Mouse (Mus musculus) left cerebral cortex, postnatal 4 days (tissue): ENCODE results near the gene Dolk. TPM values are rescaled to one million over a fixed set of nuclear protein-coding genes. Genes with fewer than 3 reads are reported as not detected.

Experiments
- DNase-seq: peaks from one replicate; pipeline ENCODE4 v3.0.0-alpha.2; 2022
- intact Hi-C: fragments of 180-260 bp; cut with DNase I; formaldehyde crosslinking; loops from one replicate; pipeline ENCODE4 v1.15.1; 2025
- total RNA-seq, 2 experiments: library from RNA; stranded (reverse); gene quantifications; 2 replicates each; pipeline ENCODE4 v1.2.3; 2021

The Dolk gene
- total RNA-seq, 2 experiments from 2014 or later = 18.7 to 21.6 TPM

DNA sequence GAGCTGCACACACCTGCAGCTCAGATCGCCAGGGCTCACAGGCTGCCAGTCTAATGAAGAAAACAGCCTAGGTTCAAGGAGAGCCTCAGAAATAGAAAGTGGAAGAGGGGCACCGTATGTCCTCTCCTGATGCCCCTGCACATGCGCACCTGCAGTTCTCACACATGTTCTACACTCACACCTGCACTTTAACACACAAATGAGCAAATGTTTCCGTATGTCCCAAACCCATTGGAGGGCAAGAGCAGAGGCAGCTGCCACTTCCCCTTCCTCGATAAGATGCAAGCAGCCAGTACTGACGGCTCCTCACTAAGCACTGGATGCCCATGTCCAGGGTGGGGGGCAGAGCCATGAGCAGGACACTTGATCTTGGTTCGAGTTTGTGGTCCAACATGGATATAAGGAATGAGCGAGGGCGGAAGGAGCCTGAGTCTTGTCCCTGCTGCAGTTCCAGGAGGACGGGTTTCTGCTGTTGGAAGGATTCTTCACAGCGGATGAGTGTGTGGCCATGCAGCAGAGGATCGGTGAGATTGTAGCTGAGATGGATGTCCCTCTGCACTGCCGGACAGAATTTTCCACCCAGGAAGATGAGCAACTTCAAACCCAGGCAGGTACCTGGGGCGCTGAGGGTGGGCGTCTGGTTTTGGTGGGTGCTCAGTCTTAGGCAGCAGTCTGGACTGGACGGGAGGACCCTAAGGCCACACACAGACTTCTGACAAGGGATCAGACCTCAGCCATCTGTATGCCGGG lies 16.7 kb downstream of the Dolk start:
- DNase-seq = no peak
- intact Hi-C loops = no loop called here

DNA sequence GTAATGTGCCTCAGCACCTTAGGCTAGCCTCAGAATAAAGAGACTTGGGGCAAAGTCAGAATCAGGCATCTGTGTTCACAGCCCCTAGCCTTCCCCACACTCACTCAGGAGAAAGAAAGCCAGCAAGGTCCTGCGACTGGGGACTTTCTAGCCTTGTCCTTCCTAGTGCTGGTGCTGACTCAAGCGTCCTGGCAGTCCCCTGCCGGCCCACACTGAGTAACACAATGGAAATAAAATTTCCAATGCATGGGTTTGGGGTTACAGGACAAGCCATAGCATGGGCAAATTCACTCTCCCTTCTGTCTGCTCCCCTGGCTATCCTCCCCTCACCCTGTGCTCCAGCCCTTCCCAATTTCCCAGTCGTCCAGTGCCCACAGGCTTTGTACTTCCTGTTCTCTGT lies 17.8 kb downstream of the Dolk start:
- intact Hi-C loops = no loop called here
- DNase-seq = no peak

DNA sequence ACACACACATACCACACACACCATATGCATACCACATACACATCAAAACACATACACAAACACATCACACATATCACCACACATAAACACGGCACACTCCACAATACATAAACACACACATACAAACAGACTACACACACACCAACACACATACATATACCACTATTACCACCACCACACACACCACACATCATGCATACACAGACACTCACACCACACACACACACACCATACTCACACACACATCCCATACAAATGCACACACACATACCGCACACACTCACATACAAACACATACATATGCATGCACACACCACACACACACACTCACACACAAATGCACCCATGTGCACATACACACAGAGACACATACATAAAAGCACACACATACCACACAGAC lies 18.7 kb downstream of the Dolk start:
- intact Hi-C loops = no loop called here
- DNase-seq = no peak

DNA sequence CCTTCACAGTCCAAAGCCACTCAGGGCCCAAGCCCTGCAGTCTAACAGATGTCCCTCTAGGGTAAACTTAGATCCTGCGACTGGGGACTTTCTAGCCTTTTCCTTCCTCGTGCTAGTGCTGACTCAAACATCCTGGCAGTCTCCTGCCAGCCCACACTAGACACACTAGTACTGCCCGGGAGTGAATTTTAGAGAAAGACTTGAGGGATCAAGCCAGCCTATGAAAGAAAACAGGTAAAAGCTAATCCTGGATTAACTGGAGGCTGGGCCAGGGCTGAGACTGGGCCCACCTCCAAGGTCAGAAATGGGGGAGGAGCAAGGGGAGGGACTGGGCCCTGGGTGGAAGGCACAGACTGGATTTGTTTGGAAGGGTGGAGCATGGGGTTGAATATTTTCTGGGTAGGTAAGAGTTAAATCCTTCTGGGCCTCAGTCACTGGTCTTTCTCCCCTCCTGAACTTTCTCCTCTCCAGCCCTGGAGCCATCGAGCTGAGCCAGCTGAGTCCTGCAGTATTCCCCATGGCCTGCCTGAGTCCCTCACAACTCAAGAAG lies 19.7 kb downstream of the Dolk start:
- intact Hi-C loops = no loop called here
- DNase-seq = peak; percentile 69

DNA sequence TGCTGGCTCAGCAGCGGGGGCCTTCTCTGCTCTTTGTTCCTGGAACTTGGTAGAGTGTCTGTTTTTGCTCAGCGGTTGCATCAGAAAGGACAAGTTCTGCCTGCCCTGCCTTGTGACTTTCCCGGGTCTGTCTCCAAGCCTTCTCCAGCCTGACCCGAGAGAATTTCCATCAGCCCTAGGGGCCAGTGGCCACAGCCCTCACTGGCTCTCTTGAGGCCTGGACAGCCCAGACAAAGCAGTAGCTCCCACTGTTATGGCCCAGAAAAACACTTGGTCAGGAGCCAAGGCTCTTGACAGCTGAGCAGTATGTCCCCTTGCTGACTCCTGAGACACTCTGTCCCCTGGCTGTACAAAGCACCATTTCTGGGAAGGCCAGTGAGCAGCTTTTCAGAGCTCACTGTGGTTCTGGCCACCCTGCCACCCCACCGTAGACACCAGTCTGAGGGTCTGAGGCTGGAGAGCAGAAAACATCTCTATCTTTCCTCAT lies 20.3 kb downstream of the Dolk start, which contains the start of gene Phyhd1:
Gene Phyhd1 (plus strand): TSS at position 437 of the 487 bp plus-strand sequence.
- peak; percentile 72 for DNase-seq
- intact Hi-C loops = no loop called here

DNA sequence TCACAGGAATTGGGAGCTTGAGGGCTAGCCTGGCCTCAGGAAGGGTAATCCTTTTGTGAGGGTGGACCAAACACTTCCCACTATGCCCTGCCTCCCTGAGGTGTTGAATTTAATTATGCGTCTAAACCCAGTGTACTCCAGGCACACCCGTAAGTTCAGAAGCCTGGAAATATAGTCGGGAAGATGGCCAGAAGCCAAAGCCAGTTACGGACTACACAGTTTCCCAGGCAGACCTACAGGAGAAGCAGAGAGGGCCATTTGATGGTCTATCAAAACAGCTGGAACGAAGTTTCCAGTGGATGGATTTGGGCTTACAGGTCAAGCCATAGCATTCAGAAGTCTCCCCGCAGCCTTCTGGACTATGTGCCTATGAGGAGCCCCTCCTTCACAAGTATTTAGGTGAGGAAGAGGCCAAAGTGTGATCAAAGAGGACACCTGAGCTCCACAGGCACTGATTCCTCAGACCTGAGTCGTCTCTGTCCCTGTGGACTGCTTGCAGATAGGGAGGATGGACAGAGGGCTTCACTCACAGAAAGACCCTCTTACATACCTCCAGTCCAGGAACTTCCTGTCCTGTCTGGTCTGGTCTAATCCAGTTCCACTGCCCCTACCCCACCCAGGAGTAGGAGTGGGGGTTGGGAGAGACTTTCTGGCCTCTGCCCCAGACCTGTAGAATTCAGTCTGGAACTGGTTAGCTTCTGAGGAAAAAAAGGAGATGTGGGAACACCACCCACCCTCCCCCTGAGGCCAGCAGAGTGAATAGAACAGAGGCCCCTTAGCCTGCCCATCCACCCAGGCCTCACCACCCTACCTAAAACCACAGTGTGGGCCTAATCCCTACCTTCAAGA lies 21.2 kb downstream of the Dolk start:
- no peak for DNase-seq
- intact Hi-C loops = no loop called here

DNA sequence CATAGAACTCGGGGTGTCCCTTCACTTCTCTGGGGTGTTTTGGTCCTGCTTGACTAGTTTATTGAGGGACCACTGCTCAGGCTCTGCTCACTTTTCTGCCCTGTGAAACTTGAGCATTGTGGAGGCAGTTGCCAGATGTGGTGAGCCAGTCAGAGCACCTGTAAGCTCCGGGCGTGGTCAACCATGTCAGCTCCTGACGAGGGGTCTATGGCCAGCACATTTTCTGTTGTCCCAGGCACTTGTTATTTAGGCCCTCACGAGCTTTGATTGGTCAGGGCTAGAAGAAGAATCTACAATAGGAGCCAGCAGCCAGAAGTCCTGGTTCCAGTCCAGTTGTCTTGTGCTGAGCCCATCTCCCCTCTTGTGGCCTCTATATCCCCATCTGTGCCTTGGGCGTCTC lies 22.3 kb downstream of the Dolk start:
- DNase-seq = no peak
- intact Hi-C loops = no loop called here

DNA sequence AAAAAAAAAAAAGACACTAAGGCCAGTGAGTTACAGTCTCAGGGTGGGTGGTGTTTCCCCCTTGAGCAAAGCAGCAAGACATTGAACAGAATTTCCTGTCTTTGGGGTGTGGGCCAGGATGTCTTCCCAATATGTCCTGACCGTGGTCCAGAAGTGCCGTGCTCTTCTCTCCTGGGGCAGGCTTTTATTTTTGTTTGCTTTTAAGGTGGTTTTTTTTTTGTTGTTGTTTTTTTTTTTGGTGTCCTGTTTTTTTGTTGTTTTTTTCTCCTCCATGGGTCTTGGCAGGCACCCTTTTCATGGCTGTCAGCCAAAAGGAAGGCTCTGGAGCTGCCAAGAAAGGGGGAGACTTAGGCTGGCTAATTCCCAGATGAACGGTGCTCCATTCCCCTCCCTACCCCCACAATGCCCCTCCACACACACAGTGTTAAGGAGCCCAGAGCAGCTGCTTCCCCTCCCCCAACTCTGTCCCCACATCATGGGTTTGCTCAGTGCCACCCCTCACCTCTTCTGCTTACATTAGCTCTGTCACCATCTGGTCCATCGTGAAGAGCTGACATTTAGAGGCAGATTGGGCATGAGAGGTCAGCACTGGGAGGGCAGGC lies 23.2 kb downstream of the Dolk start:
- intact Hi-C loops = no loop called here

DNA sequence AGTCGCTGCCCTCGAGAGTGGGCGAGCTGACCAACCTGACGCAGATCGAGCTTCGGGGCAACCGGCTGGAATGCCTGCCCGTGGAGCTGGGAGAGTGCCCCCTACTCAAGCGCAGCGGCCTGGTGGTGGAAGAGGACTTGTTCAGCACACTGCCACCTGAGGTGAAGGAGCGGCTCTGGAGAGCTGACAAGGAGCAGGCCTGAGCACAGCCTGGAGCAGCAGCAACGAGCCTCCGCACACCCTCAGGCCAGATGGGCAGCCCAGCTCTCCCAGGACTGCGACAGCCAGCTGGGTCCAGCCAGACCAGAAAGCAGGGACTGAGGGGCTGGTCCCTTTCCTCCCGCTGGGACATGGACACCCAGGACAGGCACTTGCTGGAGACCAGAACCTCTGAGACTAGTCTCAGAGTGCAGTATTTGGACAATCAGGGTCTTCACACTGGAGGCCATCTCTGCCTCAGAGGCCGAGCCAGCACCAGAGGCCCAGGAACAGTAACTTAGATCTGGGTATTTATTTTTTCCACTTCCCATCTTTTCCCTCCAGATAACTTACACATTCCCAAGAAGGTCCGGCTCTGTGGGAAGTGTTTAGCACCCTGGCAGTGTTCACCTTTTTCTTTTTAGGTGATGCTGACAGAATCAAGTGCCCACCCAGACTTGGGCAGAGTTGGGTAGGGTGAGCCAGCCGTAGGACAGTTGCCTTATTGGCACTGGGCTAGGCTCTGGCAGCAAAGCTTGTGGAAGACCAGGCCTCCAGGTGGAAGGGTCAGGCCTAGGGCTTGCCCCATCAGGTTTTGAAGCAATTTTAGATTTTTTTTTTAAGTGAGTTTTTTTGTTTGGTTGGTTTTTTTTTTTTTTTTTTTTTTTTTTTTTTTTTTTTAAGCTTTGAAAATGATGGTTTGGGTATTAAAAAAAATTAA lies 24.0 kb downstream of the Dolk start:
- intact Hi-C loops = no loop called here
- peak; percentile 64 for DNase-seq

More for the DNA sequence above, 23.2 kb downstream of the Dolk start:
- DNase-seq = peak; percentile 88

DNA sequence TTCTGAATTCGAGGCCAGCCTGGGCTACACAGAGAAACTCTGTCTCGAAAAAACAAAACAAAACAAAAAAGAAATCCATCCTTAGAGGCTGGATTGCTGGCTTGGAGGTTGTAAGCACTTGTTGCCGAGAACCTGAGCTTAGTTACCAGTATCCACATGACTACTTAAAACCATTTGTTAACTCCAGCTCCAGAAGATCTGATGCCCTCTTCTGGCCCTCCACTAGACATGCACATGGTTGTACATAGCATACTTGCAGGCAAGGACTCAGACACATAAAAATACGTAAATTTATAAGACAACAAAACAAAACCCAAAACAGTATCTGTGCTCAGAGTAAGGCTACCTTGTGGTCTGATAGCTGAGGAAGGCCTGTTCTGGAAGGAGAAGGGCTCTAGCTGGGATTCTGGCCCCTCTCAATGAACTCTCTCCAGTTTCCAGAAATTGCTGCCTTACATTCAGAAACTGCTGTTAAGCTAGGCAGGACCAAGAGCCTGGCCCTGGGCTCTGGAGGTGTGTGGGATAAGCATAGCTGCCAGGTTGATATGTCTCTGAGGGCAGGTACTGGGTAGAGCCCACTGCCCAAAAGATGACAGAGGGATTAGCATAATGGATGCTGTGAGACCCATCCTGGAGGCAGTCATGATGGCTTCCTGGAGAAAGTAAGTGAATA lies 24.9 kb downstream of the Dolk start:
- no peak for DNase-seq
- intact Hi-C loops = no loop called here

DNA sequence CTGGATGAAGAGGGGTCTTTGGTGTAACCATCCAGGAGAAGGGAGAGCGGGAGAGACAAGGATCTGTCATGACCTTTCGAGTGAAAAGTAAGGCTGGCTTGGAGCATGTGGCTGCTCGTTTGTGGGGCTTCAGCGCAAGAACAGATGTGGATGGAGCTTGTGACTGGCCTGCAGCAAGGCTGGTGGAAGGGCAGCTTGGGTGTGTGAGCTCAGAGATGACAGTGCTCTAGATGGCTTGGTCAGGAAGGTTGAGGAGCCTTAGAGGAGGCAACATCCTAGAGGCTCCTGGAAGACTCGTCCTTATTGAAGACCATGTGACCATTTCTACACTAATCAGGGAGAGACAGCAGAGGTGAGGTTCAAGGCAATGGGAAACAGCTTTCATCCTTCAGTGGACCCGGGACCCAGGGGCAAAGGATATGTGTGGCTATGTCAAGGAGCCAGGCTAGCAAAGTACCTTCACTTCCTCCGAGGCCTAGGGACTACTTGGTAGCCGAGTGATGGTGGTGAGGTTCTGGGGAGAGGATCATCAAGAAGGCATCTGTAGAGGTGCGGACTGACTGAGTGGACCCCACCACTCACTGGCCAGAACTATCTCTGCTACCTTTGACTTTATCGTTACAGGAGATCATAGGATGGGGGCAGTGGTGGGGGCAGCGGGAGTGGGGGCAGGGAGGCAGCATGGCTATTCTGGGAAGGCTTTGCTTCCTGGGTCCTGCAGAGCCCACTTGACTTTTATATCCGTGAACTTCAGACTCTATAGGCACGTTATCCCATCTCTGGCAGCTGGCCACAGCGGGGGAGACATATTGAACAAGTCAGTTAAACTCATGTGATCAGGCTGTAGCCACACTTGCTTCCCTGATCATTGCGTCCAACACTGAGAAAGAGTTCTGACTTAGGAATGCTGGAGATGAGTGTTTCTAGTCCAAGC lies 26.7 kb downstream of the Dolk start:
- intact Hi-C loops = no loop called here
- DNase-seq = peak; percentile 42

DNA sequence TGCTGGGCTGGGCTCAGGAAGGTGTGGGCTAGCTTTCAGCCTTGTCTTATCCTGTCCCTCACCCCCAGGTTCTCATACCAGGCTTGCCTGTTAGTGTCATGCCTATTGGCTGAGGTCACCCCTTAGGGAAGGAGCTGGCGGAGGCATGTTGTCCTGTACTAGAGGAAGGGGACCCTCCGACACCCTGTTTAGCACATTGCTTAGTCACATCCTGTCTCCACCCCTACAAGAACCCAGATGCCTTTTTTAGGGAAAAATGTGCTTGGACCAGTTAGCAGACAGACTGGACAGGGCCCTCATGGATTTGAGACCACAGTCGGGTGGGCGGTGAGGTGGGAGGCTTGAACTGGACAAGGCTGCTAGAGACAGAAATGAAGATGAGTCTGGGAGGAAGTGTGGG lies 27.5 kb downstream of the Dolk start:
- no peak for DNase-seq
- intact Hi-C loops = no loop called here

DNA sequence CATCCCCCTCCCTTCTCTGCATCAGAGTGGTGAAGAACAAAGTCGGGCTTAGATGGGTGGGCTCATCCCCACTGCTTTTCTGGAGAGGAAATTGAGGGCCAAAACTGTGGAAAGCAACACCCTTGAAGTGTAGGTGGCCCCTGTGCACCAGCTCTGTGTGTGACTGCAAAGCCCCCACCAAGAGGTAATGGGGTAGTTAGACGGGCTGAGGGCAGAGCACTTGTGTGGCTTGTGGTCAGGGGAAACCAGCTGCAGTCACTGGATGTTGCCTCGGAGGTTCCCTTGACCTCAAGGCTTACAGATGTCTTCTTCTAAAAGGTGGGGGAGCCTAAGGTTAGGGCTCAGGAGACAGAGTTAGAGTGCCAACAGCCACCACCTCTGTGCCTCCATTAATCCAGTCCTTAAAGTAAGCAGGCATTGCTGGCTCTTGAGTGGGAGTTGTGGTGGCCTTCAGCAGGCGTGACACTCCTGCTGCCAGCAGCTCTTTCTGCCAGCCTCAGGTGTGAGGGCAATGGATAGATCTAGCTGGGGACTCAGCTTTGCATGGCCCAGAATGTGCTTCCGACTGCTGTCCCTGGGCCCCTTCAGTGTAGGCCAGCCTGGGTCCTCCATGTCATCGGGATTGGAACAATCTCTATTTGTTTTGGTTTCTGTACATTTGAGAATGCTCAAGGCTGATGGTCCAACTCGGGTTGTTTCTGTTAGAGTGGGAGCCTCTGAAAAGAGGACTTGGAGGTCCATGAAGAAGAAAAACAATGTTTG lies 28.3 kb downstream of the Dolk start:
- intact Hi-C loops = no loop called here
- no peak for DNase-seq

DNA sequence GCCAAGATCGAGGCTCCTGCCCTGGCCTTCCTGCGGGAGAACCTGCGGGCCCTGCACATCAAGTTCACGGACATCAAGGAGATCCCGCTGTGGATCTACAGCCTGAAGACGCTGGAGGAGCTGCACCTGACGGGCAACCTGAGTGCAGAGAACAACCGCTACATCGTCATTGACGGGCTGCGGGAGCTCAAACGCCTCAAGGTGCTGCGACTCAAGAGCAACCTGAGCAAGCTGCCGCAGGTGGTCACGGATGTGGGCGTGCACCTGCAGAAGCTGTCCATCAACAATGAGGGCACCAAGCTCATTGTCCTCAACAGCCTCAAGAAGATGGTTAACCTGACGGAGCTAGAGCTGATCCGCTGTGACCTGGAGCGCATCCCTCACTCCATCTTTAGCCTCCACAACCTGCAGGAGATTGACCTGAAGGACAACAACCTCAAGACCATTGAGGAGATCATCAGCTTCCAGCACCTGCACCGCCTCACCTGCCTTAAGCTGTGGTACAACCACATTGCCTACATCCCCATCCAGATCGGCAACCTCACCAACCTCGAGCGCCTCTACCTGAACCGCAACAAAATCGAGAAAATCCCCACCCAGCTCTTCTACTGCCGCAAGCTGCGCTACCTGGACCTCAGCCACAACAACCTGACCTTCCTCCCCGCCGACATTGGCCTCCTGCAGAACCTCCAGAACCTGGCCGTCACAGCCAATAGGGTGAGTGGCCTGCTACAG lies 29.4 kb downstream of the Dolk start:
- DNase-seq = no peak
- intact Hi-C loops = no loop called here

DNA sequence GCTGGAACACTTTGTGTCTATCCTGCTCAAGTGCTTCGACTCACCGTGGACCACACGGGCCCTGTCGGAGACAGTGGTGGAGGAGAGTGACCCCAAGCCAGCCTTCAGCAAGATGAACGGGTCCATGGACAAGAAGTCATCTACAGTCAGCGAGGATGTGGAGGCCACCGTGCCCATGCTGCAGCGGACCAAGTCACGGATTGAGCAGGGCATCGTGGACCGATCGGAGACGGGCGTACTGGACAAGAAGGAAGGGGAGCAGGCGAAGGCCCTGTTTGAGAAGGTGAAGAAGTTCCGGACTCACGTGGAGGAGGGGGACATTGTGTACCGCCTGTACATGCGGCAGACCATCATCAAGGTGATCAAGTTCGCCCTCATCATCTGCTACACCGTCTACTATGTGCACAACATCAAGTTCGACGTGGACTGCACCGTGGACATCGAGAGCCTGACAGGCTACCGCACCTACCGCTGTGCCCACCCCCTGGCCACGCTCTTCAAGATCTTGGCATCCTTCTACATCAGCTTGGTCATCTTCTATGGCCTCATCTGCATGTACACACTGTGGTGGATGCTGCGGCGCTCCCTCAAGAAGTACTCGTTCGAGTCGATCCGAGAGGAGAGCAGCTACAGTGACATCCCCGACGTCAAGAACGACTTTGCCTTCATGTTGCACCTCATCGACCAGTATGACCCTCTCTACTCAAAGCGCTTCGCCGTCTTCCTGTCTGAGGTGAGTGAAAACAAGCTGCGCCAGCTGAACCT lies 30.3 kb downstream of the Dolk start:
- intact Hi-C loops = no loop called here
- no peak for DNase-seq

DNA sequence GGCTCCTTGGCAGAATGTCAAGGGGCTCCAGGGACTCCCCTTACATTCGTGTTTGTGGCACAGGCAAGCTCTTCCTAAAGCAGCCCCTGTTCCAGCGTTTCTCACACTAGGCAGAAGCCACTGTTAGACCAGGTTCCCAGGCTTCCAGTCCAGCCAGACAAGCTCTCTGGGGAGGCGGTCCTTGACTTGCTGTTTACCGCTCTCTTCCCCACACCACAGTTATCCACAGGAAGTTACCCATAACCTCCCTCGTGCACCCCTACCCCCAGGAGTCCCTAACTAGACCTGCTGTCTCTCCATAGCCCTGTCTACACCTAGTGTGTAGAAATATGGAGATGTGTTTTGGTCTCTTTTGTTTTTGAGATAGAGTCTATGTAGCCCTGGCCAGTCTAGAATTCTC lies 32.3 kb downstream of the Dolk start:
- no peak for DNase-seq
- intact Hi-C loops = no loop called here
